Comparison of ENCODE assay signal across 15 mouse cellular contexts in the genomic region with DNA sequence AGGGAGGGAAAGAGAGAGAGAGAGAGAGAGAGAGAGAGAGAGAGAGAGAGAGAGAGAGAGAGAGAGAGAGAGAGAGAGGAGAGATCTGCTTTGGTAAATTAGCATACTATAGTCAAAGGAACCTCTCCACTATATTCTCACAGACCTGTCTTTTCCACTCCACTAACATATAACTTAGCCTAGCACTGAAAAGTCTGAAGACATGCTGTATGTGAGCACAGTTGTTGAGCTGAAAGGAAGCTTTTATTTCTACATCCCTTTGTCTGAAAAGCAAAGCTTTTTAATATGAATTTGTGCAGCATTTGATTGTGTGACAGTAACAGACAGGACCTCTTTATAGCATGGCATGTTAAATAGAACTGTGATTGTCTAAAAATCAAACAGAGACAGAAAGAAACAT.
"Had no signal": no experiment of that assay in that cellular context is flagged by ENCODE, and none has a peak within 500 bp of the region (broad histone marks: within the 10 kb centered on the region; RNA-seq: fewer than 3 reads in every experiment).

No protein-coding gene starts in this region.

- H3K9ac ChIP-seq: neural tube, embryonic 15.5 days; stomach, embryonic 15.5 days had no signal

- H3K4me1 ChIP-seq: neural tube, embryonic 15.5 days; stomach, embryonic 15.5 days had no signal

- H3K36me3 ChIP-seq: neural tube, embryonic 15.5 days; stomach, embryonic 15.5 days had no signal

- H3K4me2 ChIP-seq: neural tube, embryonic 15.5 days; stomach, embryonic 15.5 days had no signal

- DNase-seq: retina, postnatal 1 day; right cerebral cortex, adult 18-20 months; right cerebral cortex, postnatal 14 days; right cerebral cortex, postnatal 25 days; right cerebral cortex, postnatal 4 days; spleen, adult 18-20 months; thymus, adult 18-20 months; thymus, adult 2 months; thymus, postnatal 14 days; thymus, postnatal 25 days; thymus, postnatal 36 days; thymus, postnatal 4 days had no signal

- H3K9me3 ChIP-seq: neural tube, embryonic 15.5 days; stomach, embryonic 15.5 days had no signal

- H3K27ac ChIP-seq: neural tube, embryonic 15.5 days; stomach, embryonic 15.5 days; stomach, postnatal 0 days had no signal

- H3K27me3 ChIP-seq: neural tube, embryonic 15.5 days; stomach, embryonic 15.5 days had no signal

- H3K4me3 ChIP-seq: neural tube, embryonic 15.5 days; stomach, embryonic 15.5 days had no signal
